Mouse (Mus musculus): Measurements from ENCODE around the gene Gm2115. TPM values are rescaled to one million over a fixed set of nuclear protein-coding genes. Genes with fewer than 3 reads are reported as not detected.
A peak's percentile ranks its signal among the peaks of the same experiment; 100 is the strongest.

The Gm2115 gene
- total RNA-seq, 2 experiments from 2014 or later, result 0.12 to 0.24 TPM

GRCm38 (mm10) chr7:84585086-84585485 is 56.3 kb downstream of the Gm2115 start:
- intact Hi-C loops (cut with DNase I), result no loop called here
- DNase-seq, result no peak

GRCm38 (mm10) chr7:84586360-84587100 is 57.8 kb downstream of the Gm2115 start:
- intact Hi-C loops (cut with DNase I), result no loop called here
- no peak for DNase-seq

- DNase-seq, result no peak
- intact Hi-C loops (cut with DNase I), result no loop called here
These were observed 58.5 kb downstream of the Gm2115 start for GRCm38 (mm10) chr7:84587101-84587783.

- no peak for DNase-seq
- intact Hi-C loops (cut with DNase I), result no loop called here
These were observed 61.9 kb downstream of the Gm2115 start for GRCm38 (mm10) chr7:84590622-84591021.

GRCm38 (mm10) chr7:84591347-84591746 is 62.6 kb downstream of the Gm2115 start:
- intact Hi-C loops (cut with DNase I), result no loop called here
- DNase-seq, result no peak

GRCm38 (mm10) chr7:84594087-84594916 is 65.5 kb downstream of the Gm2115 start:
- intact Hi-C loops (cut with DNase I), result loop anchor here (1.0 to 2.0 kb wide), 2 partner anchors 154 to 185 kb away; no protein-coding TSS in a partner anchor
- DNase-seq, result peak; percentile 37 to 68

GRCm38 (mm10) chr7:84594917-84595303 is 66.2 kb downstream of the Gm2115 start:
- intact Hi-C loops (cut with DNase I), result loop anchor here (1.0 to 2.0 kb wide), 2 partner anchors 154 to 184 kb away; no protein-coding TSS in a partner anchor
- no peak for DNase-seq

- DNase-seq, result no peak
- intact Hi-C loops (cut with DNase I), result no loop called here
These were observed 67.2 kb downstream of the Gm2115 start for GRCm38 (mm10) chr7:84596002-84596401.

GRCm38 (mm10) chr7:84596633-84597032 is 67.9 kb downstream of the Gm2115 start:
- intact Hi-C loops (cut with DNase I), result no loop called here

GRCm38 (mm10) chr7:84600631-84601030 is 71.9 kb downstream of the Gm2115 start:
- intact Hi-C loops (cut with DNase I), result no loop called here
- no peak for DNase-seq

More at GRCm38 (mm10) chr7:84596633-84597032, 67.9 kb downstream of the Gm2115 start:
- DNase-seq, result no peak

GRCm38 (mm10) chr7:84601331-84601730 is 72.6 kb downstream of the Gm2115 start:
- DNase-seq, result no peak
- intact Hi-C loops (cut with DNase I), result no loop called here

GRCm38 (mm10) chr7:84604501-84604900 is 75.7 kb downstream of the Gm2115 start:
- intact Hi-C loops (cut with DNase I), result no loop called here
- DNase-seq, result peak; percentile 7 to 9

GRCm38 (mm10) chr7:84605033-84605687 is 76.4 kb downstream of the Gm2115 start:
- intact Hi-C loops (cut with DNase I), result loop anchor here (5.0 kb wide), 1 partner anchor 82 kb away; the partner anchor contains the start of gene Zfand6
- peak in 1 of 2 experiments; percentile 5 for DNase-seq

- peak; percentile 76 to 80 for DNase-seq
- intact Hi-C loops (cut with DNase I), result loop anchor here (5.0 kb wide), 1 partner anchor 82 kb away; the partner anchor contains the start of gene Zfand6
These were observed 77.0 kb downstream of the Gm2115 start for GRCm38 (mm10) chr7:84605704-84606292.

- DNase-seq, result peak; percentile 40 to 64
- intact Hi-C loops (cut with DNase I), result loop anchor here (5.0 kb wide), 1 partner anchor 81 kb away; the partner anchor contains the start of gene Zfand6
These were observed 77.6 kb downstream of the Gm2115 start, which contains the start of gene Fah for GRCm38 (mm10) chr7:84606293-84606749. Fah (minus strand) TSS chr7:84606722.

GRCm38 (mm10) chr7:84611609-84612008 is 82.9 kb downstream of the Gm2115 start:
- intact Hi-C loops (cut with DNase I), result no loop called here
- DNase-seq, result no peak

- intact Hi-C loops (cut with DNase I), result no loop called here
- no peak for DNase-seq
These were observed 83.7 kb downstream of the Gm2115 start for GRCm38 (mm10) chr7:84612445-84612844.

- no peak for DNase-seq
- intact Hi-C loops (cut with DNase I), result no loop called here
These were observed 90.2 kb downstream of the Gm2115 start for GRCm38 (mm10) chr7:84618951-84619350.

GRCm38 (mm10) chr7:84620956-84621355 is 92.2 kb downstream of the Gm2115 start:
- intact Hi-C loops (cut with DNase I), result no loop called here
- no peak for DNase-seq

- intact Hi-C loops (cut with DNase I), result no loop called here
- DNase-seq, result no peak
These were observed 95.0 kb downstream of the Gm2115 start for GRCm38 (mm10) chr7:84623718-84624117.

Data from heart, postnatal 10 days (tissue).